Comparison of ENCODE assay signal across 8 mouse cellular contexts in the genomic region with DNA sequence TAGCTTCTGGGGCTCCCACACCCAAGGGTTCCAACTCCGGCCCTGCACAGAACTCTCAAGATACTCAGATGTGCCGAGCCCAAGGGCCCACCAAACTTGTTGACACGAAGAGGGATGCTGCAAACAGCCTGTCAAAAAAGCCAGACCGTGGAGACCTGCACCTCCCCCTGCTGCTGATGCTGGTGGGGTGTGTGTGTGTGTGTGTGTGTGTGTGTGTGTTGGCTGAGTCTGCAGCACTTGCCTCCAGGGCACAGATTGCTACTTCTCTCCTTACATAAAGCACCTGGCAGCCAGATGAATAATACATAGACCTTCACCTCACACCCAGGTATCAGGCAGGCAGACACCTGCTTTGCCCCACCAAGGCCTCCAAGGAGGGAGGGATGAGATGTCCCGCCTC. TPM values are rescaled to one million over a fixed set of nuclear protein-coding genes. Genes with fewer than 3 reads are reported as not detected.
DNase-seq lines count a peak whose midpoint lies in the region; ATAC-seq and TF ChIP-seq lines count a peak whose summit lies in the region.

No protein-coding gene starts in this region.

- WGBS in spleen, adult 2 months = 31% methylated on average over 5 of the region's 5 CpGs
- 23% methylated on average over 5 of the region's 5 CpGs for WGBS in intestine, embryonic 16.5 days
- WGBS in small intestine, adult 2 months = 31% methylated on average over 5 of the region's 5 CpGs

- TF ChIP-seq POLR2A in spleen, adult 2 months (IDR thresholded peaks at IDR 0.05; ENCODE audit: low read depth, low read length) = no peak
- no peak for TF ChIP-seq POLR2A in small intestine, adult 2 months (IDR thresholded peaks at IDR 0.05; ENCODE audit: low read depth, low read length)

- H3K9ac ChIP-seq in intestine, embryonic 16.5 days (ENCODE audit: low read depth, low read length) = peak overlapping the region; percentile 91

- TF ChIP-seq CTCF in spleen, adult 2 months (IDR thresholded peaks at IDR 0.05; ENCODE audit: extremely low read depth, insufficient read depth, insufficient read length, insufficient replicate concordance) = no peak
- no peak for TF ChIP-seq CTCF in small intestine, adult 2 months (IDR thresholded peaks at IDR 0.05; ENCODE audit: extremely low read depth, insufficient read length, insufficient replicate concordance, low read depth, low read length)

- peaks cover 15% of the 10 kb centered on the region; the same call in 1 of the 2 replicates for H3K4me1 ChIP-seq in spleen, adult 2 months (ENCODE audit: control insufficient read depth, insufficient read depth, insufficient read length)
- peaks cover 38% of the 10 kb centered on the region for H3K4me1 ChIP-seq in intestine, embryonic 16.5 days (ENCODE audit: control insufficient read depth, insufficient read depth, low read length)
- H3K4me1 ChIP-seq in small intestine, adult 2 months (ENCODE audit: control insufficient read depth, insufficient read depth, insufficient read length, low read length) = peaks cover 10% of the 10 kb centered on the region

- H3K9me3 ChIP-seq in intestine, embryonic 16.5 days (ENCODE audit: control insufficient read depth, low read length) = no peaks in the 10 kb centered on the region

- no peak for ATAC-seq in intestine, embryonic 16.5 days
- no peak for ATAC-seq in megakaryocyte-erythroid progenitor cell, adult 5-6 weeks (replicated peaks; ENCODE audit: low FRiP score, low TSS enrichment, poor library complexity, severe bottlenecking)

- H3K4me3 ChIP-seq in spleen, adult 2 months (ENCODE audit: extremely low read depth, insufficient read depth, insufficient read length) = peak overlapping the region; percentile 97; the same call in 1 of the 2 replicates
- H3K4me3 ChIP-seq in intestine, embryonic 16.5 days (ENCODE audit: low read length) = peak overlapping the region; percentile 96
- H3K4me3 ChIP-seq in small intestine, adult 2 months (ENCODE audit: low read depth, low read length) = peak overlapping the region; percentile 73

- H3K27me3 ChIP-seq in spleen, adult 2 months (ENCODE audit: control insufficient read depth, insufficient read depth, low read length) = no peaks in the 10 kb centered on the region
- H3K27me3 ChIP-seq in intestine, embryonic 16.5 days (replicated peaks; ENCODE audit: control insufficient read depth, insufficient read depth, low read length) = no peaks in the 10 kb centered on the region
- H3K27me3 ChIP-seq in small intestine, adult 2 months (ENCODE audit: control insufficient read depth, insufficient read depth, low read length) = no peaks in the 10 kb centered on the region

- H3K27ac ChIP-seq in spleen, adult 2 months (ENCODE audit: insufficient read depth, low read length) = no peak overlapping the region
- H3K27ac ChIP-seq in intestine, embryonic 16.5 days (ENCODE audit: low read length) = no peak overlapping the region
- no peak overlapping the region for H3K27ac ChIP-seq in small intestine, adult 2 months (ENCODE audit: insufficient read depth, low read depth, low read length)

- H3K36me3 ChIP-seq in spleen, adult 2 months (ENCODE audit: control insufficient read depth, insufficient read depth, low read length) = no peaks in the 10 kb centered on the region
- H3K36me3 ChIP-seq in intestine, embryonic 16.5 days (ENCODE audit: control insufficient read depth, insufficient read depth, low read length) = no peaks in the 10 kb centered on the region
- H3K36me3 ChIP-seq in small intestine, adult 2 months (ENCODE audit: control insufficient read depth, insufficient read depth, low read length) = no peaks in the 10 kb centered on the region

- H3K4me2 ChIP-seq in intestine, embryonic 16.5 days (ENCODE audit: low read depth, low read length) = peak overlapping the region; percentile 74

- peak; percentile 43 for DNase-seq in cerebellum, adult 9-10 months
- no peak for DNase-seq in cerebellum, adult 9-11 months
- no peak for DNase-seq in spleen, adult 2 months (ENCODE audit: low read depth in 1 of 2, low spot score in 2 of 2)
- no peak for DNase-seq in spleen, postnatal 14 days (ENCODE audit: low spot score in 2 of 2)
- no peak for DNase-seq in ovary, postnatal 10 days (ENCODE audit: low spot score)

RNA-seq across cellular contexts. Expression of a gene that starts 1.2 kb away (rescaled TPM):
- polyA plus RNA-seq in spleen, adult 2 months (2012; rRNA removed) = 89.7 and 113 TPM in 2 replicates
- 43.6 and 46.4 TPM in 2 replicates for polyA plus RNA-seq in intestine, embryonic 16.5 days (2015; fragmentation: Nextera tagmentation; extraction: Ambion mirVana)
- polyA plus RNA-seq in small intestine, adult 2 months (2012; rRNA removed) = 80.3 and 168 TPM in 2 replicates
- total RNA-seq in megakaryocyte-erythroid progenitor cell, adult 5-6 weeks (2014; fragmentation: Nextera tagmentation) = 8.3 and 9.2 TPM in 2 replicates
- 1.8 and 5.0 TPM in 2 replicates for total RNA-seq in megakaryocyte-erythroid progenitor cell, adult 5-6 weeks (2017)

RNA-seq across cellular contexts. Expression of a gene that starts 53.2 kb away (rescaled TPM):
- polyA plus RNA-seq in spleen, adult 2 months (2012; rRNA removed) = 26.3 and 31.3 TPM in 2 replicates
- 28.9 and 30.8 TPM in 2 replicates for polyA plus RNA-seq in intestine, embryonic 16.5 days (2015; fragmentation: Nextera tagmentation; extraction: Ambion mirVana)
- 14.7 and 25.9 TPM in 2 replicates for polyA plus RNA-seq in small intestine, adult 2 months (2012; rRNA removed)
- total RNA-seq in megakaryocyte-erythroid progenitor cell, adult 5-6 weeks (2014; fragmentation: Nextera tagmentation) = 48.5 and 52.0 TPM in 2 replicates
- 30.5 and 40.8 TPM in 2 replicates for total RNA-seq in megakaryocyte-erythroid progenitor cell, adult 5-6 weeks (2017)

RNA-seq across cellular contexts. Expression of a gene that starts 55.8 kb away (rescaled TPM):
- polyA plus RNA-seq in spleen, adult 2 months (2012; rRNA removed) = 2.0 and 2.6 TPM in 2 replicates
- polyA plus RNA-seq in intestine, embryonic 16.5 days (2015; fragmentation: Nextera tagmentation; extraction: Ambion mirVana) = 6.0 and 7.1 TPM in 2 replicates
- polyA plus RNA-seq in small intestine, adult 2 months (2012; rRNA removed) = 9.4 and 28.5 TPM in 2 replicates
- total RNA-seq in megakaryocyte-erythroid progenitor cell, adult 5-6 weeks (2014; fragmentation: Nextera tagmentation) = 2.7 TPM in 1 of 2 replicates, not detected in the other
- total RNA-seq in megakaryocyte-erythroid progenitor cell, adult 5-6 weeks (2017) = 6.7 and 8.8 TPM in 2 replicates
